Mouse (Mus musculus) liver, adult 2 months (tissue): ENCODE measurements at regions not wholly inside any gene's neighbourhood (a gene's known extent, or its start where the extent isn't known, plus 50 kb on each side); places are given as distances from the start of the nearest gene placed in this dataset.

Experiments
- CTCF ChIP-seq: fragments of 200-500 bp; IDR thresholded peaks from 2 replicates; pipeline ENCODE4 v1.5.1; 2011; ENCODE audit warnings: low read depth, low read length, control low read depth
- POLR2A ChIP-seq: fragments of 200-500 bp; IDR thresholded peaks from 2 replicates; pipeline ENCODE4 v1.6.1; 2011; ENCODE audit warnings: low read length, control low read depth; ENCODE audit not compliant: insufficient read depth; ENCODE audit errors: extremely low read depth

- TF ChIP-seq POLR2A (no peak), CTCF (no peak)
Observed at GRCm38 (mm10) chr4:105692380-105692779, 97.3 kb upstream of the Gm12728 start.
